Mouse (Mus musculus) cortical plate, adult 2 months (tissue): ENCODE data around the gene Inhbe.

Experiments used
- CTCF ChIP-seq: fragments of 200-500 bp; IDR thresholded peaks from 2 replicates; pipeline ENCODE4 v1.5.1; 2011; ENCODE audit warnings: mild to moderate bottlenecking, control low read depth, low read length; ENCODE audit not compliant: insufficient read depth; ENCODE audit errors: extremely low read depth
- POLR2A ChIP-seq: fragments of 200-500 bp; IDR thresholded peaks from 2 replicates; pipeline ENCODE4 v1.6.1; 2011; ENCODE audit warnings: mild to moderate bottlenecking, low read length, control low read depth; ENCODE audit not compliant: insufficient read depth; ENCODE audit errors: extremely low read depth

DNA sequence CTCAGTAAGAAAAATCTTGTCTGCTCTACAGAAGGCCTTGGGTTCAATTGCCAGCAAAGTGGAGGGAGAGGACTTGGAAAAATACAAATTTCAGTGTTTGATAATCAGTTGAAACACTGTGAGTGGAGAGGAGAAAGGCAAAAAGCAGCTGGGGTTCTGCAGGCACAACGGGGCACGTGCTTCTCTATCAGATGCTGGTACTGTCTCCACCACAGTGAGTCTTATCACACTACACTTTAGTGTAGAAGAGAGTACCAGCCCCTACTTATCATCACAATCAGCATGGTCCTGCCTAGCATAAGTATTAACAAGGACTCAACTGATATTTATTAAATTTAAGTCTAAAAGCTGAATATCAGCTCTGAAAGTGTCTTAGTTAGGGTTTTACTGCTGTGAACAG lies 36.9 kb downstream of the Inhbe start:
- no peak for TF ChIP-seq POLR2A
- TF ChIP-seq CTCF = no peak
